ENCODE assay signal across 7 mouse cellular contexts in genomic region chr3:137981382-137981750, GRCm38 (mm10). TPM values are rescaled to one million over a fixed set of nuclear protein-coding genes. Genes with fewer than 3 reads are reported as not detected.
DNase-seq lines count a peak whose midpoint lies in the region; ATAC-seq lines count a peak whose summit lies in the region.

TSS of gene Dapp1 (minus strand) at chr3:137981545.

- ATAC-seq in embryonic facial prominence, embryonic 14.5 days (ENCODE audit: low read depth): peak; percentile 70; the same call in 1 of the 2 replicates
- ATAC-seq in liver, embryonic 12.5 days: peak; percentile 87
- peak; percentile 97 for ATAC-seq in monocyte, adult 5-6 weeks (replicated peaks; ENCODE audit: insufficient number of reproducible peaks, low FRiP score, low TSS enrichment, poor library complexity, severe bottlenecking)

- no peaks in the 10 kb centered on the region for H3K9me3 ChIP-seq in embryonic facial prominence, embryonic 14.5 days (ENCODE audit: control insufficient read depth, low read length)
- no peaks in the 10 kb centered on the region for H3K9me3 ChIP-seq in heart, embryonic 10.5 days
- H3K9me3 ChIP-seq in liver, embryonic 12.5 days (replicated peaks): no peaks in the 10 kb centered on the region

- H3K4me3 ChIP-seq in embryonic facial prominence, embryonic 14.5 days (ENCODE audit: low read depth, low read length): peak within 1 kb of the TSS; percentile 46
- peak within 1 kb of the TSS; percentile 57 for H3K4me3 ChIP-seq in heart, embryonic 10.5 days
- H3K4me3 ChIP-seq in liver, embryonic 12.5 days: peak within 1 kb of the TSS; percentile 71

- peak; percentile 73 to 85 for DNase-seq in adrenal gland, adult (ENCODE audit: inconsistent age in 2 of 2, low spot score in 1 of 2)
- peak; percentile 86 for DNase-seq in embryonic facial prominence, embryonic 14.5 days (ENCODE audit: low spot score)
- peak; percentile 92 for DNase-seq in heart, embryonic 10.5 days (ENCODE audit: low spot score)
- DNase-seq in kidney, adult 9 months: peak; percentile 46
- peak; percentile 92 for DNase-seq in splenic B cell, adult 2 months (ENCODE audit: low read depth, low spot score)

- H3K9ac ChIP-seq in embryonic facial prominence, embryonic 14.5 days (ENCODE audit: low read depth, low read length): peak within 1 kb of the TSS; percentile 64
- H3K9ac ChIP-seq in liver, embryonic 12.5 days: peak within 1 kb of the TSS; percentile 83

- H3K4me2 ChIP-seq in embryonic facial prominence, embryonic 14.5 days (ENCODE audit: low read depth, low read length): peak within 1 kb of the TSS; percentile 73
- peak within 1 kb of the TSS; percentile 78 for H3K4me2 ChIP-seq in liver, embryonic 12.5 days

- 13% methylated on average over 5 of the region's 10 CpGs for WGBS in embryonic facial prominence, embryonic 14.5 days
- 8% methylated on average over 10 of the region's 10 CpGs for WGBS in heart, embryonic 10.5 days
- WGBS in liver, embryonic 12.5 days (ENCODE audit: insufficient replicate concordance): 1% methylated on average over 10 of the region's 10 CpGs

- no peaks in the 10 kb centered on the region for H3K27me3 ChIP-seq in embryonic facial prominence, embryonic 14.5 days (replicated peaks; ENCODE audit: control insufficient read depth, insufficient read depth, low read length)
- no peaks in the 10 kb centered on the region for H3K27me3 ChIP-seq in heart, embryonic 10.5 days (ENCODE audit: insufficient read depth, poor library complexity, severe bottlenecking)
- H3K27me3 ChIP-seq in liver, embryonic 12.5 days (replicated peaks): no peaks in the 10 kb centered on the region
- no peaks in the 10 kb centered on the region for H3K27me3 ChIP-seq in splenic B cell, adult 2 months (ENCODE audit: control insufficient read depth, insufficient read depth, low read length, poor library complexity, severe bottlenecking)

- H3K36me3 ChIP-seq in embryonic facial prominence, embryonic 14.5 days (ENCODE audit: control insufficient read depth, insufficient read depth, low read length): no peaks in the 10 kb centered on the region
- no peaks in the 10 kb centered on the region for H3K36me3 ChIP-seq in heart, embryonic 10.5 days
- H3K36me3 ChIP-seq in liver, embryonic 12.5 days: peaks cover 17% of the 10 kb centered on the region; the same call in 1 of the 2 replicates
- H3K36me3 ChIP-seq in splenic B cell, adult 2 months (ENCODE audit: control insufficient read depth, insufficient read depth, low read length, poor library complexity, severe bottlenecking): no peaks in the 10 kb centered on the region; the same call in 1 of the 2 replicates

- H3K27ac ChIP-seq in embryonic facial prominence, embryonic 14.5 days (replicated peaks; ENCODE audit: low read depth, low read length): peak within 1 kb of the TSS; percentile 48
- peak within 1 kb of the TSS; percentile 79 for H3K27ac ChIP-seq in heart, embryonic 10.5 days
- peak within 1 kb of the TSS; percentile 84 for H3K27ac ChIP-seq in liver, embryonic 12.5 days

- peaks cover 5% of the 10 kb centered on the region; the same call in 1 of the 2 replicates for H3K4me1 ChIP-seq in embryonic facial prominence, embryonic 14.5 days (ENCODE audit: control insufficient read depth, insufficient read depth, low read length)
- peaks cover 21% of the 10 kb centered on the region; the same call in 1 of the 2 replicates for H3K4me1 ChIP-seq in heart, embryonic 10.5 days
- H3K4me1 ChIP-seq in liver, embryonic 12.5 days: peaks cover 54% of the 10 kb centered on the region

RNA-seq across cellular contexts. Expression of gene Dapp1, which starts in this region (rescaled TPM):
- polyA plus RNA-seq in embryonic facial prominence, embryonic 14.5 days (2014; fragmentation: Nextera tagmentation; extraction: Ambion mirVana): 9.0 and 9.4 TPM in 2 replicates
- polyA plus RNA-seq in heart, embryonic 10.5 days (2016; fragmentation: Nextera tagmentation; extraction: Ambion mirVana): 8.7 and 9.3 TPM in 2 replicates
- polyA plus RNA-seq in liver, embryonic 12.5 days (2016; fragmentation: Nextera tagmentation; extraction: Ambion mirVana): 22.0 and 22.7 TPM in 2 replicates
- total RNA-seq in monocyte, adult 5-6 weeks (2017): 99.7 to 113 TPM (median 103 TPM) in 3 replicates

Comparison
In these comparisons a context has a peak if more than half of its experiments do, and no peak if none do; other contexts are left out.
1. Peak in every context shown above with its lines: DNase-seq, ATAC-seq, H3K4me3 ChIP-seq and H3K27ac ChIP-seq.